Mouse (Mus musculus) brain, embryonic 14.5 days (tissue): ENCODE measurements around the gene Pappa2. TPM values are rescaled to one million over a fixed set of nuclear protein-coding genes. Genes with fewer than 3 reads are reported as not detected.

Experiments used
- DNase-seq: peaks from one replicate; pipeline ENCODE4 v3.0.0-alpha.2; 2011; ENCODE audit warnings: low read depth
- CTCF ChIP-seq: fragments of 200-500 bp; IDR thresholded peaks from 2 replicates; pipeline ENCODE4 v1.5.1; 2012; ENCODE audit warnings: inconsistent platforms, mild to moderate bottlenecking, moderate library complexity, borderline replicate concordance; ENCODE audit not compliant: insufficient read depth, insufficient read length; ENCODE audit errors: extremely low read depth
- POLR2A ChIP-seq: fragments of 200-500 bp; IDR thresholded peaks from 2 replicates; pipeline ENCODE4 v1.6.1; 2012; ENCODE audit warnings: mild to moderate bottlenecking, inconsistent platforms, borderline replicate concordance; ENCODE audit not compliant: poor library complexity, insufficient read depth, insufficient read length, severe bottlenecking; ENCODE audit errors: extremely low read depth
- polyA plus RNA-seq: library from polyadenylated mRNA; depleted of rRNA; stranded (reverse); fragments of >200 nt; gene quantifications from 2 replicates; pipeline ENCODE4 v1.2.3, GENCODE M21; 2012

Pappa2 gene
- polyA plus RNA-seq, 1 experiment: 1.8 TPM

- TF ChIP-seq POLR2A (no peak), CTCF (no peak)
- DNase-seq: no peak
Measured at GRCm38 (mm10) chr1:158947981-158948735, 32.1 kb downstream of the Pappa2 start.

GRCm38 (mm10) chr1:158944936-158945335 is 35.4 kb downstream of the Pappa2 start:
- no peak for DNase-seq

DNA sequence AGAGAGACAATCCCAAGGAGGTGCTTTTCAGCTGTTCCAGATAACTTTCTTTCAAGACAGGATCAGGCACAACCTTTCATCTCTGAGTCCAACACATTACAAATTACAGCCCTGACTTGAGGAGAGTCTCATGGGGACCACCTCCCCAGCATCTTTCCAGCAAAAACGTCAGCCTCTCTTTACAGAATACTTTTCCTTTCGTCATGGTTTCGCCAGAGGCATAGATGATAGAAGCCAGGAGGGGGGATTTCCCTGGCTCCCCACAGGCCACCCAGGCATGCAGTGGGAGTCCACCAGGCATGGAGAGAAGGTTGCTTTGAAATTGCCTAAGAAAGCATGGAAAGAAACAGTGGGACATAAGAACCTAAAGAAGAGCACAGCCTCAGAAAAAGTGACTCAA is 37.4 kb downstream of the Pappa2 start:
- no peak for DNase-seq

More at GRCm38 (mm10) chr1:158944936-158945335, 35.4 kb downstream of the Pappa2 start:
- TF ChIP-seq CTCF (no peak), POLR2A (no peak)

DNA sequence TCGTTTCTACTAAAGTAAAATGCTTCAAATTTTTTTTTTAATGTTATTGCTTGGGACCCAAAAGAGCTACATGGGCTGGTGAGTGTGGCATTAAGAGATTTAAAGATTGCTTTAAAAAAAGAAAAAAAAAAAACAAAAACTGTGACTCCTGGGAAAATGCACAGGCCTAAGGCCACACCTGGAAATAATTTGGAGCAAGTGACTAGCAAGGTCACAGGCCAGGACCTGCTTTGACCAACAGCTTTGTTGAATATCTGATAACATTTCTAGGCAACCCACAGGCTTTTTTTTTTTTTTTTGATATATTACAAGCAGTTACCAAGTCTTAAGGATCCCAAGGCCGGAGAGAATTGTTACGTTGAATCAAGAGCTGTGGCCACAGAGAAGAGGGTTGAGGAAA is 39.3 kb downstream of the Pappa2 start:
- no peak for TF ChIP-seq POLR2A
- TF ChIP-seq CTCF: no peak
- DNase-seq: no peak

More for the DNA sequence above, 37.4 kb downstream of the Pappa2 start:
- TF ChIP-seq CTCF (no peak), POLR2A (no peak)

- TF ChIP-seq CTCF: no peak
- no peak for TF ChIP-seq POLR2A
- peak; percentile 11 for DNase-seq
Measured at GRCm38 (mm10) chr1:158934447-158934846, 45.8 kb downstream of the Pappa2 start.

DNA sequence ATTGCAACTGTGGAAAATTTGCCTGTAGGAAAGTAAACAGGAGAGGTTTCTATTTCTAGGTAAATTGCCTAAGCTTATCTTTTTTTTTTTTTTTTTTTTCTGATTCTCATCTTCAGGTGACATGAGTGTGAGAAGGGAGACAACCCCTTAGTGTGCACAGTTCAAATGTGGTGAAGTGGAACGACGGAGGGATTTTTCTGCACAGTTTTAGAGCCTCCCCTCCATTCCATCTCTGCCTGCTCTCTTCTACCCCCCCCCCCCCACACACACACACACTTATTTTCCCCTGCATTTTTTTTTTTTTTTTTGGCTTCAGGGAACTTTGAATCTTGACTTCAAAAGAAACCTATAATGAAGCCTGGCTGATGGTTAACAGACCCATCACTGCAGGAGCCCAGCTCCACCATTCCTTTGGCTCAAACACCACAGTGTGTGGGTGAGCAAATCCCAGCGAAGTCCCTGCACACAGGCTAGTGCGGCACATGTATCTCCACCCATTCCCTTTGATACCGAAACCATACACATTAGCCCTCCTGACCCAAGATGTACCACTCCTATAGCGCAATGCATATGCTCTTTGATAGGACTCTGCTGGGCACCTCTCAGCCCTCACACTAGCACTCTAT is 49.0 kb downstream of the Pappa2 start:
- no peak for TF ChIP-seq CTCF
- TF ChIP-seq POLR2A: no peak
- DNase-seq: no peak

- TF ChIP-seq POLR2A: no peak
- no peak for TF ChIP-seq CTCF
Measured at GRCm38 (mm10) chr1:158929369-158929768, 50.9 kb downstream of the Pappa2 start.

GRCm38 (mm10) chr1:158920451-158920850 is 59.8 kb downstream of the Pappa2 start:
- TF ChIP-seq CTCF (no peak), POLR2A (no peak)
- DNase-seq: no peak

More at GRCm38 (mm10) chr1:158929369-158929768, 50.9 kb downstream of the Pappa2 start:
- DNase-seq: no peak

DNA sequence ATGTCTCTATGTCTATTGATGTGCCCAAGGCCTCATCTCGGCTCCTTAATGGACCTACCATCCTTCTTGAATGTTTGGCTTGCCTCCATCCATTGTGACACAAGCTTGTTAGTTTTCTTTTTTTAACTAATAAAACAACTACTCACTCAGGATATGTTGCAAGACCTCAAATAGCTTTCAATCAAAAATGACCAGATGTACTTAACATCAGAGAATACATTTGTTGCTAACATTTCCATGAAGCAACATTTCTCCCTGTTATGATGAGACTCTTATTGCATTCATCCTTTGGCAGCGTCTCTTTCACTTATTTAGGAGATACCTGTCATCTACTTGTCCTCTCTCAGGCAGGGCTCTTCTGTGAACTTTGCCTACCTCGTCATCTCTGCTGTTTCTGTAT is 61.4 kb downstream of the Pappa2 start:
- no peak for DNase-seq
- TF ChIP-seq CTCF (no peak), POLR2A (no peak)

DNA sequence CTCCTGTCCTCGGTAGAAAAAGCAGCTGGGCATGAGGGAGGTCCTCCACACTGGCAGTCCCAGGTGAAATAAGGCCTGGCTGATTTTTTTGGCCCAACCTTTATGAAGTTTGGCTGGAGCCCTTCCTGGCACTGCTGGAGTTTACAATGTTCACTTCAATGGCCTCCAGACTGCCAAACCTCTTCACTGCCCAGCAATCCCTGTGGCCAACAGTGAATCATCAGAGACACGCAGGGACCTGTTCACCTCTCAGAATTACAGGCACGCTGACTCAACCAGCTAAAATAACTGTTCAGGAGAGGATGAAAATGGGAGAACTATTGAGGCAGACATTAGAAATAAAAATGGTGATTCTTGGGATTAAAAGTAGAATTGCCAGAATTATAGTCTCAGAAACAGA is 63.2 kb downstream of the Pappa2 start:
- no peak for TF ChIP-seq CTCF
- no peak for TF ChIP-seq POLR2A
- DNase-seq: no peak

- no peak for DNase-seq
Measured at GRCm38 (mm10) chr1:158915592-158915991, 64.7 kb downstream of the Pappa2 start.

DNA sequence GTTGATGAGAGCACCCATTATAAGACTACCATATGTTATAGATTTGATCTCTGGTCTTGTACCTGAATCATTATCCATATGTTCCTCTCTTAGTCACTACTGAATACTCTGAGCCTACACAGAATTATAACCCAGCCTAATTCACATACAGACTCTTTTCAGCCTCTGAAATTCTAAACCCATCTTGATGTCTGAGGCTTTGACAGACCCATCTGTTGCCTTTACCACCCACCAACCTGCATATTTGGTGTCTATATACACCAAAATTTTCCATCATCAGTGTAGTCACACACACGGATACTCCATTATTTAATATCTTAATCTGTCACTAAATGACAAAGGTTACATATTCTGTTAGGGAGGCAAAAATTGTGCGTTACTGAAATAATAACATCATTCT is 69.6 kb downstream of the Pappa2 start:
- no peak for DNase-seq
- no peak for TF ChIP-seq POLR2A
- TF ChIP-seq CTCF: no peak

More at GRCm38 (mm10) chr1:158915592-158915991, 64.7 kb downstream of the Pappa2 start:
- TF ChIP-seq CTCF (no peak), POLR2A (no peak)

DNA sequence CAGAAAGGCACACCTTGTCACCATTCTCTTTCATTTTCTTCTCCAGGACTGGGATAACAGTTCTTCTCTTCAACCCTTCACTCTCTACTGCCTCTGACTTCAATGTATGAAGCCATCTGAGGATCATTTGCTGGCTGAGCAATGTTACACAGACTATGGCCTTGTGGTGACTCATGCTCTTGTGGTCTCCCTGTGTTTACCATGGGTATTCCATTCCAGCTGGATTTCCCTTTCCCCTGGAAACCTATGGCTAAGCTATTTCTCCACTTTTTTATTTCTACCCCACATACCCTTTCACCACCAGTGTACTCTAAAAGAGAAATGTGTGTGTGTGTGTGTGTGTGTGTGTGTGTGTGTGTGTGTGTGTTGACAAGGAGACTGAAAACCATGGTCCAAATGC is 83.0 kb downstream of the Pappa2 start:
- DNase-seq: no peak
- TF ChIP-seq POLR2A (no peak), CTCF (no peak)
